Mouse (Mus musculus) frontal cortex, adult 2 months (tissue): ENCODE measurements around the gene Pfn3. TPM values are rescaled to one million over a fixed set of nuclear protein-coding genes. Genes with fewer than 3 reads are reported as not detected.
"Not testable (repeated sequence)": the region's sequence is repeated elsewhere in the genome, so short reads cannot be mapped to it uniquely, and the experiment has no call there.

Experiments used
- DNase-seq, 2 experiments: peaks; one replicate each; pipeline ENCODE4 v3.0.0; 2022; ENCODE audit warnings: low spot score in 1 of 2; ENCODE audit errors: extremely low spot score in 1 of 2
- polyA plus RNA-seq: library from polyadenylated mRNA; depleted of rRNA; stranded (reverse); fragments of >200 nt; gene quantifications from 2 replicates; pipeline ENCODE4 v1.2.3, GENCODE M21; 2012; rRNA removed

Pfn3 gene
- polyA plus RNA-seq = 0.34 and 0.42 TPM in 2 replicates

DNA sequence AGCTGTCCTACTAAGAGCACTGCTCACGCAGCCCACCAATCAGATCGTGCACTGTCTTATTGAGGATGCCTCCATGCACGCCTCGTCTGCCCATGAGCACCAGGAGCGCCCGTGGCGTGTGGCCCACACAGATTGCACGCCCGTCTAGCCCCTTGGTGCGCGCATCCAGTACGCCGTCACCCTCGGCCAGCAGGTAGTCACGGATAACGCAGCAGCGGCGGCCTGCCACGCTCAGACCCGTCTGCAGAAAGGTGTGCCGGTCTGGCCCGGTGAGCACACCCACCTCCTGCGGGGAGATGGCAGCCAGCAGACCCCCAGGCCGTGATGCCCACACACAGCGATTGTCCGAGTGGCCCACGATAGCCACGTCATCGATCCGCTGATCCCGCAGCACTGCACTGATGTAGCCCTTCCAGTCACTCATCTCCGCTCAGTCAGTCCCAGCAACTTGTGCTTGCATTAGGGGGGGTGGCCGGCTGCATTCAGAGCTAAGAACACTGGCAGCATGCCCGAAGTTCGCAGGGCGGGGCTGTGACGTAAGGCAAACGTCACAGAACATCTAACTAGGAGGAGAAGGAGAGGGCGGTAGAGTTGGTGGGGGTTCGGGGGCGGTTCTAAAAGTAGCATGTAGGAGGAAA lies at the start of gene Pfn3:
TSS of gene Pfn3 (minus strand) at position 490 of the 638 bp plus-strand sequence.
- DNase-seq = peak; percentile 68 to 90

- DNase-seq = peak in 1 of 2 experiments; percentile 76
These were observed 49.2 kb upstream of the Pfn3 start, which contains the start of gene Prr7 for GRCm38 (mm10) chr13:55464027-55464884. Gene Prr7 (plus strand): TSS chr13:55464267.

GRCm38 (mm10) chr13:55463399-55464026 lies 48.5 kb upstream of the Pfn3 start:
- DNase-seq = no peak

DNA sequence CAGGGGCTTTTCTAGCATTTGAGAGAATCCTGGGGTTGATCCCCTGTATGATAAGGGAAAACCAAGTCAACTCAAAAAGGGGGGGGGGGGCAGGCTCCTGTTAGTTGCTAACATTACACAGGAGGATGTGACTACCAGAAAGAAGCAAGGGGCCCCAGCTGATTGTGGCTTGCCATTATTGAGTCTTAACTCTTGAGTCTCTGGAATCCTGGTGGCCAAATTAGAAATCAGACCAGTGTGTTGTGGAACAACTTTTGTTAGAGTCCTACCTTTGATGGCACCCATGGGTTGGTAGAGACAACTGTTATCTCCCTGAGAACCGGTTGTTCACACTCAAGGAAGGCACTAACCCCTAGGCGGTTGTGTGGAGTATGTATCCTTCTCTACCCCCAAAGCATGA lies 47.9 kb upstream of the Pfn3 start:
- DNase-seq = no peak

- DNase-seq = no peak
These were observed 36.9 kb upstream of the Pfn3 start for GRCm38 (mm10) chr13:55451785-55452549.

DNA sequence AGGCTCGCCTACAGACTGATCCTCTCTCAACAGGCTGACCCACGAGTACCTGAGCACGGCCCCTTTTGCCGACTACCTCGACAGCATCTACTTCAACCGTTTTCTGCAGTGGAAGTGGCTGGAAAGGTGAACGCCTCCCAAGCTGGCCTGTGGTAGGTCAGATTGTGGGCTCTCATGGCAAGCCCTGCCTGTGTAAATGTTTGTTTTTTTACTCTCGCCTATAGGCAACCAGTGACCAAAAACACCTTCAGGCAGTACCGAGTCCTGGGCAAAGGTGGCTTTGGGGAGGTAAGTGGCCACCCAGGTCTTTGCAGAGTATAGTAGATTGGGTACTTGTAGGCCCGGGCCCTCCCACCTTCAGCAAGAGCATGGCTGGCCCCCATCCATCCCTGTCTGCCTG lies 36.3 kb upstream of the Pfn3 start:
- no peak for DNase-seq

GRCm38 (mm10) chr13:55450511-55450980 lies 35.5 kb upstream of the Pfn3 start:
- DNase-seq = peak in 1 of 2 experiments; percentile 60

DNA sequence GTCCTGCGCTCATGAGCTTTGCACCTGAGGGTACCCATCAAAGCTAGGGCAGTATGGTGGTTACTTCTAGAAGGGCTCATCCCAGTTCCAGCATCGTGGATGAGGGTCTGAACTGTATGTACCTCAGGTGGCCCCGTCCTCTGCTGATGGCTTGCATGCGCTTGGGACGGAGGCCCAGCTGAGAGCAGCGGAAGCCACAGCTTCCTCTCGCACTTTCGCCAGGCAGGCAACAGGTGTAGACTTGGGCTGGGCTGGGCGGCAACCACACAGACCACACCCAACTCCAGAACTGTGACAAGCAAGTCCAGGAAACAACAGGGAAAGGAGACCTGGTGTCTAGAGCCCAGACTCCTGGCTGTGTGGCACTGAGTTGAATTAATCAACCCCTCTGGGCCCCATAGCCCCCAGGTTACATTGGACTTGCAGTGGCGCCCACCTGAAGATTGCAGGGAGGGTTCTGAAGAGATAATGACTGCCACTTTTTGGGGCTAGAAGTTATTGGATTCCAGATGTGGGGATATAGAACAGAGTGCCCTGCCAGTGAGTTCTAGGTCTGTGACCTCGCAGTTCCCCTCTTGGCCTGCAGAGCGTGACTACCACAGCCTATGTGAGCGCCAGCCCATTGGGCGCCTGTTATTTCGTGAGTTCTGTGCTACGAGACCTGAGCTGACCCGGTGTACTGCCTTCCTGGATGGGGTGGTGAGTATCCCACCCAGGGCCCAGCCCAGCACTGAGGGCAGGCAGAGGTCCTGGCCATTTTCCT lies 34.8 kb upstream of the Pfn3 start:
- DNase-seq = no peak

- DNase-seq = no peak
These were observed 34.2 kb upstream of the Pfn3 start for GRCm38 (mm10) chr13:55449205-55449604.

GRCm38 (mm10) chr13:55448131-55448530 lies 33.1 kb upstream of the Pfn3 start:
- no peak for DNase-seq

GRCm38 (mm10) chr13:55447543-55447943 lies 32.5 kb upstream of the Pfn3 start:
- DNase-seq = no peak

- no peak for DNase-seq
These were observed 31.6 kb upstream of the Pfn3 start for GRCm38 (mm10) chr13:55446483-55447105.

DNA sequence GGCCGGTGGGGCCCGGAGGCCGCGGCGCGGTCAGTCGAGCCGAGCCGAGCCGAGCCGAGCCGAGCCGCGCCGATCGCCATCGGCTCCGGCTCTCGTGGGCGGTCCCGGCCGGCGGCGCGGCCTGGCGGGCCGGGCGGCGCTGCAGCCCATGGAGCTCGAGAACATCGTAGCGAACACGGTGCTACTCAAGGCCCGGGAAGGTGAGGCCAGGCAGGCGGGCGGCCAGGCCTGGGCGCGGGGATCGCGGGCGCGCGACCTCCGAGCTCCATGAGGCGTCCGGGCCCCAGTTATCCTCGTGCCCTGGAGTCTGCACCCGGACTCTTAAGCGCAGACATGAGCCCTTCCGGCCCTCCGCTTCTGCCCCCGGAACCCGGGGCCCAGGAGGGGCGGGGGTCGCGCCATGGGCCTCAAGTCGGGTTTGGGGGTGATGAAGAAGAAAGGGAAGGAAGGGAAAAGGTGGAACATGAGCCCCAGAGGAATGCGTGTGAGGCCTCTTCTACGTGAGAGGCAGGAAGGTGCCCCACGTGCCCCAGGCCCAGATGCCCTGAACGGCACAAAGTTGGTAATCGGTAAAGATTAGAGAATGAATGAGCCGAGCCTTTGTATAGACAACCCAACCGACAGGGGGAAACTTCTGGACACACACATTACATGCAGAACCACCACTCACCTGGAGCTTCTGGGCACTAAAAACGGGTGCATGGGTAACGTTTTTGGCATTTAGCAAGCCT lies 30.5 kb upstream of the Pfn3 start:
- no peak for DNase-seq

DNA sequence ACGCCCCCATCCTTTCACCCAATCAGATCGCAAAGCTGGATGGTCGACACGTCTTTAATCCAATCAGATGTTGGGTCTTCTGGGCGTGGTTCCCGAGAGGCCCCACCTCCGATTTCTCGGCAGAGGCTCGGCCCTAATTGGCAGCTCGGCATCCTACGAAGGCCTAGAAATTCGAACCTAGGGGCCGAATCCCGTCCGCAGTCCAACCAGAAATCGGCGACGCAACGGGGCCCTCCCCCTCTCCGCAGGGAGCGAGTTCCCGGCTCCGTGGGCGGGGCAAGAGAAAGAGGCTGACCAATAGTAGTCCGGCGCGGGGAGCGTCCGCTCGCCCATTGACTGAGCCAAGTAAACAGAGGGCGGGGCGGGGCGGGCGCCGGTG lies 29.9 kb upstream of the Pfn3 start, which contains the start of gene Grk6:
TSS of gene Grk6 (plus strand) at position 136 of the 379 bp plus-strand sequence.
- peak; percentile 99 for DNase-seq

- DNase-seq = peak in 1 of 2 experiments; percentile 73
These were observed 29.4 kb upstream of the Pfn3 start for GRCm38 (mm10) chr13:55444286-55444936.

DNA sequence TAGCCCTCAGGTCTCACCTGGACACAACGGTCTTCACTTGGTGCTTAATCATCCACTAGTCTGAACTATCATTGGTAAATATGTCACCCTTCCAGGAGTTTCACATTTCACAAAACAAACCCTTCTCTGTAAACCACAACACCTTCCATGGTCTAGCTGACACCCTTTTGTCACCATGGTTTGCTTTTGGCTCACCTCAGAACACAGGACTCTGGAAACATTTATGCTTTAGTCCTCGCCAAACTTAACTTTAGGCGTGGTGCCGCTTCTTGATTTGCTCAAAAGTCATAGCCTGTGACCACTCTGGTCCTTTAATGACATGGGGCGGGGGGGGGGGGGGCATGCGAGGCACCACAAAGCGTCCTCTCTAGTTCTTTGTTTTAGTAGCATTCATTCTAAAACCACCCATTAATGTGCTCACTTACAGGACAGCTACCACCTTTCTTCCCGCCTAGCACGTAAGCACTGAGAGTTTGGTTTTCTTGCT lies 28.8 kb upstream of the Pfn3 start:
- DNase-seq = no peak

- not testable (repeated sequence) for DNase-seq
These were observed 22.1 kb upstream of the Pfn3 start for GRCm38 (mm10) chr13:55437111-55437629.
